Mouse (Mus musculus) heart, adult 2 months (tissue): ENCODE measurements at regions not wholly inside any gene's neighbourhood (a gene's known extent, or its start where the extent isn't known, plus 50 kb on each side); places are given as distances from the start of the nearest gene placed in this dataset.

Experiments used
- DNase-seq, 2 experiments: peaks; one replicate each; pipeline ENCODE4 v3.0.0; 2021
- H3K27ac ChIP-seq: fragments of 200-600 bp; 2 replicates; pipeline ENCODE4 v1.8.1; 2022
- H3K27me3 ChIP-seq: fragments of 200-500 bp; 2 replicates; pipeline ENCODE4 v1.6.1; 2012; ENCODE audit warnings: mild to moderate bottlenecking, low read length, inconsistent platforms, mixed read lengths; ENCODE audit not compliant: control insufficient read depth, insufficient read depth
- H3K36me3 ChIP-seq: fragments of 200-500 bp; 2 replicates; pipeline ENCODE4 v1.6.1; 2012; ENCODE audit warnings: low read length, inconsistent platforms; ENCODE audit not compliant: control insufficient read depth, insufficient read depth
- H3K4me1 ChIP-seq: fragments of 200-500 bp; 2 replicates; pipeline ENCODE4 v1.6.1; 2011; ENCODE audit warnings: low read length; ENCODE audit not compliant: control insufficient read depth, insufficient read depth
- H3K4me3 ChIP-seq: fragments of 200-600 bp; 2 replicates; pipeline ENCODE4 v1.8.1; 2022
- H3K79me2 ChIP-seq: fragments of 200-500 bp; replicated peaks from 2 replicates; pipeline ENCODE4 v1.6.1; 2012; ENCODE audit warnings: mild to moderate bottlenecking, inconsistent platforms, low read length, moderate library complexity, mixed read lengths; ENCODE audit not compliant: control insufficient read depth, insufficient read depth
- H3K9ac ChIP-seq: fragments of 200-500 bp; 2 replicates; pipeline ENCODE4 v1.6.1; 2012; ENCODE audit warnings: low read depth, mild to moderate bottlenecking, control low read depth, inconsistent platforms, low read length, mixed read lengths
- CTCF ChIP-seq: fragments of 200-600 bp; IDR thresholded peaks from 2 replicates; pipeline ENCODE4 v1.8.1; 2022; ENCODE audit warnings: antibody characterized with exemption, mild to moderate bottlenecking, moderate library complexity
- EP300 ChIP-seq: fragments of 200-500 bp; IDR thresholded peaks from 2 replicates; pipeline ENCODE4 v1.6.1; 2011; ENCODE audit warnings: low read depth, low read length, control low read depth; ENCODE audit not compliant: insufficient read depth
- POLR2A ChIP-seq: fragments of 200-500 bp; IDR thresholded peaks from 2 replicates; pipeline ENCODE4 v1.6.1; 2011; ENCODE audit warnings: mild to moderate bottlenecking, low read depth, low read length, control low read depth; ENCODE audit not compliant: insufficient read depth
- WGBS: fragments of 180-500 bp; shearing (Covaris S2); methylation state at CpG from one replicate; pipeline ENCODE4 v1.1.7; 2018; 5-methylcytosine and 5-hydroxymethylcytosine counted together
- intact Hi-C: fragments of 180-260 bp; cut with DNase I; formaldehyde crosslinking; loops from one replicate; pipeline ENCODE4 v1.15.1; 2025

GRCm38 (mm10) chr6:94390403-94390802 lies 106.7 kb upstream of the Magi1 start:
- Histone ChIP-seq H3K79me2 (no peaks in the 10 kb centered on the region), H3K27ac (peak overlapping the region; percentile 36), H3K4me1 (peaks cover 5% of the 10 kb centered on the region), H3K4me3 (no peak overlapping the region), H3K27me3 (no peaks in the 10 kb centered on the region), H3K9ac (no peak overlapping the region), H3K36me3 (peaks cover 2% of the 10 kb centered on the region; the same call in 1 of the 2 replicates)
- 55% methylated on average over 2 of the region's 2 CpGs for WGBS
- TF ChIP-seq CTCF (no peak), EP300 (no peak), POLR2A (no peak)
- no peak for DNase-seq
- intact Hi-C loops, result no loop called here

- Histone ChIP-seq H3K27me3 (no peaks in the 10 kb centered on the region), H3K4me3 (no peak overlapping the region), H3K79me2 (no peaks in the 10 kb centered on the region), H3K27ac (peak overlapping the region; percentile 36), H3K36me3 (peaks cover 2% of the 10 kb centered on the region; the same call in 1 of the 2 replicates), H3K9ac (no peak overlapping the region), H3K4me1 (peaks cover 5% of the 10 kb centered on the region)
- 33% methylated on average over 9 of the region's 9 CpGs for whole genome bisulfite sequencing
- intact Hi-C loops, result no loop called here
- DNase-seq, result peak in 1 of 2 experiments; percentile 45
- no peak for TF ChIP-seq POLR2A
- no peak for TF ChIP-seq CTCF
- no peak for TF ChIP-seq EP300
These were observed 106.0 kb upstream of the Magi1 start for GRCm38 (mm10) chr6:94389716-94390115.

- Histone ChIP-seq H3K9ac (no peak overlapping the region), H3K4me3 (no peak overlapping the region), H3K27me3 (no peaks in the 10 kb centered on the region), H3K27ac (no peak overlapping the region), H3K4me1 (peaks cover 5% of the 10 kb centered on the region), H3K36me3 (peaks cover 2% of the 10 kb centered on the region; the same call in 1 of the 2 replicates), H3K79me2 (no peaks in the 10 kb centered on the region)
- 41% methylated on average over 2 of the region's 2 CpGs for WGBS
- DNase-seq, result no peak
- TF ChIP-seq EP300 (no peak), POLR2A (no peak), CTCF (no peak)
- intact Hi-C loops, result no loop called here
These were observed 103.9 kb upstream of the Magi1 start for GRCm38 (mm10) chr6:94387648-94388047.

GRCm38 (mm10) chr6:94385531-94385930 lies 101.8 kb upstream of the Magi1 start:
- Histone ChIP-seq H3K4me1 (peaks cover 5% of the 10 kb centered on the region), H3K36me3 (peaks cover 2% of the 10 kb centered on the region; the same call in 1 of the 2 replicates), H3K79me2 (no peaks in the 10 kb centered on the region), H3K27me3 (no peaks in the 10 kb centered on the region), H3K9ac (no peak overlapping the region), H3K4me3 (no peak overlapping the region), H3K27ac (no peak overlapping the region)
- WGBS, result 84% methylated on average over 2 of the region's 2 CpGs
- no peak for DNase-seq
- intact Hi-C loops, result no loop called here
- TF ChIP-seq POLR2A, result no peak

GRCm38 (mm10) chr6:94369991-94370390 lies 86.3 kb upstream of the Magi1 start:
- TF ChIP-seq EP300, result no peak
- no peak for TF ChIP-seq CTCF
- no peak for TF ChIP-seq POLR2A
- no peaks in the 10 kb centered on the region for H3K36me3 ChIP-seq
- no peak overlapping the region for H3K4me3 ChIP-seq
- intact Hi-C loops, result no loop called here
- no peaks in the 10 kb centered on the region for H3K27me3 ChIP-seq
- no peak overlapping the region for H3K9ac ChIP-seq
- no peak for DNase-seq
- WGBS, result 73% methylated on average over 2 of the region's 2 CpGs
- no peaks in the 10 kb centered on the region for H3K79me2 ChIP-seq
- no peak overlapping the region for H3K27ac ChIP-seq
- H3K4me1 ChIP-seq, result no peaks in the 10 kb centered on the region

GRCm38 (mm10) chr6:94363951-94364350 lies 80.2 kb upstream of the Magi1 start:
- H3K9ac ChIP-seq, result no peak overlapping the region
- H3K4me1 ChIP-seq, result peaks cover 1% of the 10 kb centered on the region; the same call in 1 of the 2 replicates
- H3K36me3 ChIP-seq, result no peaks in the 10 kb centered on the region
- DNase-seq, result no peak
- H3K79me2 ChIP-seq, result no peaks in the 10 kb centered on the region
- intact Hi-C loops, result loop anchor here (1.0 kb wide), 1 partner anchor 283 kb away; no protein-coding TSS in a partner anchor
- no peak overlapping the region for H3K4me3 ChIP-seq
- peak; percentile 65 for TF ChIP-seq CTCF
- TF ChIP-seq EP300, result no peak
- no peak for TF ChIP-seq POLR2A
- H3K27me3 ChIP-seq, result no peaks in the 10 kb centered on the region
- WGBS, result 42% methylated on average over 6 of the region's 6 CpGs
- no peak overlapping the region for H3K27ac ChIP-seq
